ENCODE assay signal across 20 mouse cellular contexts in genomic region chr12:33128702-33129101, GRCm38 (mm10). TPM values are rescaled to one million over a fixed set of nuclear protein-coding genes. Genes with fewer than 3 reads are reported as not detected.
A peak's percentile ranks its signal among the peaks of the same experiment; 100 is the strongest.
DNase-seq lines count a peak whose midpoint lies in the region; ATAC-seq lines count a peak whose summit lies in the region.
"Had no signal": no experiment of that assay in that cellular context is flagged by ENCODE, and none has a peak within 500 bp of the region (broad histone marks: within the 10 kb centered on the region; RNA-seq: fewer than 3 reads in every experiment).

No protein-coding gene starts in this region.

- no peaks in the 10 kb centered on the region for H3K36me3 ChIP-seq in hindbrain, embryonic 15.5 days
- H3K36me3 ChIP-seq in hindbrain, embryonic 11.5 days (ENCODE audit: control insufficient read depth, insufficient read depth, low read length) = no peaks in the 10 kb centered on the region
- no peaks in the 10 kb centered on the region for H3K36me3 ChIP-seq in neural tube, embryonic 13.5 days
- no peaks in the 10 kb centered on the region for H3K36me3 ChIP-seq in neural tube, embryonic 15.5 days
- no peaks in the 10 kb centered on the region for H3K36me3 ChIP-seq in forebrain, embryonic 15.5 days
- H3K36me3 ChIP-seq: embryonic facial prominence, embryonic 15.5 days; G1E; limb, embryonic 10.5 days; midbrain, embryonic 12.5 days had no signal

- peaks cover 16% of the 10 kb centered on the region for H3K4me1 ChIP-seq in hindbrain, embryonic 15.5 days (replicated peaks)
- no peaks in the 10 kb centered on the region; the same call in 1 of the 2 replicates for H3K4me1 ChIP-seq in hindbrain, embryonic 11.5 days (replicated peaks; ENCODE audit: control insufficient read depth, insufficient read depth, low read length)
- H3K4me1 ChIP-seq in neural tube, embryonic 13.5 days (replicated peaks) = peaks cover 18% of the 10 kb centered on the region
- H3K4me1 ChIP-seq in neural tube, embryonic 15.5 days = peaks cover 14% of the 10 kb centered on the region
- H3K4me1 ChIP-seq in forebrain, embryonic 15.5 days = peaks cover 22% of the 10 kb centered on the region

- WGBS in hindbrain, embryonic 15.5 days = 36% methylated on average over 7 of the region's 7 CpGs
- 66% methylated on average over 7 of the region's 7 CpGs for WGBS in hindbrain, embryonic 11.5 days
- WGBS in neural tube, embryonic 13.5 days = 61% methylated on average over 7 of the region's 7 CpGs
- WGBS in neural tube, embryonic 15.5 days = 54% methylated on average over 7 of the region's 7 CpGs
- 33% methylated on average over 7 of the region's 7 CpGs for WGBS in forebrain, embryonic 15.5 days

- no peaks in the 10 kb centered on the region for H3K9me3 ChIP-seq in hindbrain, embryonic 15.5 days
- H3K9me3 ChIP-seq in hindbrain, embryonic 11.5 days (ENCODE audit: control insufficient read depth, low read length) = no peaks in the 10 kb centered on the region
- H3K9me3 ChIP-seq in neural tube, embryonic 13.5 days = no peaks in the 10 kb centered on the region
- no peaks in the 10 kb centered on the region for H3K9me3 ChIP-seq in neural tube, embryonic 15.5 days (replicated peaks)
- H3K9me3 ChIP-seq in forebrain, embryonic 15.5 days = no peaks in the 10 kb centered on the region
- H3K9me3 ChIP-seq: embryonic facial prominence, embryonic 15.5 days; G1E; limb, embryonic 10.5 days; midbrain, embryonic 12.5 days had no signal

- ATAC-seq in hindbrain, embryonic 15.5 days (ENCODE audit: low FRiP score, low read depth) = peak; percentile 44; the same call in 1 of the 2 replicates
- no peak for ATAC-seq in hindbrain, embryonic 11.5 days (ENCODE audit: low FRiP score)
- ATAC-seq in neural tube, embryonic 13.5 days (ENCODE audit: low read depth) = no peak
- no peak for ATAC-seq in neural tube, embryonic 15.5 days (ENCODE audit: low FRiP score)
- ATAC-seq in forebrain, embryonic 15.5 days (replicated peaks) = 0 out of 2 replicates have a peak, but pooled peaks have one; percentile 10
- ATAC-seq: intestine, embryonic 16.5 days had no signal

- intact Hi-C loops in heart, postnatal 25 days (cut with DNase I) = no loop called here

- DNase-seq in hindbrain, embryonic 11.5 days (ENCODE audit: low spot score) = no peak
- no peak for DNase-seq in T-cell, adult 2 months (ENCODE audit: low spot score)
- DNase-seq in heart, postnatal 25 days (ENCODE audit: low spot score) = no peak
- DNase-seq: cerebellum, adult 18-20 months; cerebellum, postnatal 36 days; lung, adult 2 months; right cerebral cortex, adult 18-20 months had no signal

- no peak overlapping the region for H3K4me2 ChIP-seq in hindbrain, embryonic 15.5 days
- H3K4me2 ChIP-seq in hindbrain, embryonic 11.5 days (replicated peaks; ENCODE audit: low read depth, low read length) = no peak overlapping the region
- no peak overlapping the region for H3K4me2 ChIP-seq in neural tube, embryonic 13.5 days
- no peak overlapping the region for H3K4me2 ChIP-seq in neural tube, embryonic 15.5 days
- H3K4me2 ChIP-seq in forebrain, embryonic 15.5 days (replicated peaks) = no peak overlapping the region
- H3K4me2 ChIP-seq: embryonic facial prominence, embryonic 15.5 days; midbrain, embryonic 12.5 days had no signal

- H3K27me3 ChIP-seq in hindbrain, embryonic 15.5 days = no peaks in the 10 kb centered on the region
- H3K27me3 ChIP-seq in hindbrain, embryonic 11.5 days (ENCODE audit: control insufficient read depth, insufficient read depth, low read length) = no peaks in the 10 kb centered on the region
- peaks cover 5% of the 10 kb centered on the region; the same call in 1 of the 2 replicates for H3K27me3 ChIP-seq in neural tube, embryonic 13.5 days
- no peaks in the 10 kb centered on the region for H3K27me3 ChIP-seq in neural tube, embryonic 15.5 days (replicated peaks)
- no peaks in the 10 kb centered on the region for H3K27me3 ChIP-seq in forebrain, embryonic 15.5 days
- H3K27me3 ChIP-seq: embryonic facial prominence, embryonic 15.5 days; midbrain, embryonic 12.5 days had no signal

- no peak overlapping the region for H3K4me3 ChIP-seq in hindbrain, embryonic 15.5 days
- no peak overlapping the region for H3K4me3 ChIP-seq in hindbrain, embryonic 11.5 days (ENCODE audit: low read depth, low read length)
- H3K4me3 ChIP-seq in neural tube, embryonic 13.5 days = no peak overlapping the region
- no peak overlapping the region for H3K4me3 ChIP-seq in neural tube, embryonic 15.5 days (replicated peaks)
- H3K4me3 ChIP-seq in forebrain, embryonic 15.5 days = no peak overlapping the region
- H3K4me3 ChIP-seq: embryonic facial prominence, embryonic 15.5 days; limb, embryonic 10.5 days; midbrain, embryonic 12.5 days had no signal

- H3K27ac ChIP-seq in hindbrain, embryonic 15.5 days (replicated peaks) = no peak overlapping the region
- H3K27ac ChIP-seq in hindbrain, embryonic 11.5 days (ENCODE audit: low read depth, low read length) = no peak overlapping the region
- 0 out of 2 replicates have a peak overlapping the region, but pooled peaks have one; percentile 9 for H3K27ac ChIP-seq in neural tube, embryonic 13.5 days (replicated peaks)
- H3K27ac ChIP-seq in neural tube, embryonic 15.5 days (replicated peaks) = no peak overlapping the region
- peak overlapping the region; percentile 44; the same call in 1 of the 2 replicates for H3K27ac ChIP-seq in forebrain, embryonic 15.5 days (replicated peaks)
- H3K27ac ChIP-seq: embryonic facial prominence, embryonic 15.5 days; limb, embryonic 10.5 days; midbrain, embryonic 12.5 days; stomach, postnatal 0 days had no signal

- H3K9ac ChIP-seq in hindbrain, embryonic 15.5 days = no peak overlapping the region
- H3K9ac ChIP-seq in hindbrain, embryonic 11.5 days (ENCODE audit: low read depth, low read length) = no peak overlapping the region
- H3K9ac ChIP-seq in neural tube, embryonic 13.5 days = no peak overlapping the region
- no peak overlapping the region for H3K9ac ChIP-seq in neural tube, embryonic 15.5 days (replicated peaks)
- no peak overlapping the region for H3K9ac ChIP-seq in forebrain, embryonic 15.5 days (replicated peaks)
- H3K9ac ChIP-seq: embryonic facial prominence, embryonic 15.5 days; midbrain, embryonic 12.5 days had no signal

RNA-seq across cellular contexts. Expression of gene Atxn7l1, which starts 18.8 kb away (rescaled TPM):
- polyA plus RNA-seq in hindbrain, embryonic 15.5 days (2015; fragmentation: Nextera tagmentation; extraction: Ambion mirVana) = 19.3 and 23.6 TPM in 2 replicates
- 19.5 and 21.1 TPM in 2 replicates for polyA plus RNA-seq in hindbrain, embryonic 11.5 days (2014; fragmentation: Nextera tagmentation; extraction: Ambion mirVana)
- 22.1 and 23.3 TPM in 2 replicates for polyA plus RNA-seq in neural tube, embryonic 13.5 days (2015; fragmentation: Nextera tagmentation; extraction: Ambion mirVana)
- 19.4 and 27.7 TPM in 2 replicates for polyA plus RNA-seq in neural tube, embryonic 15.5 days (2015; fragmentation: Nextera tagmentation; extraction: Ambion mirVana)
- polyA plus RNA-seq in forebrain, embryonic 15.5 days (2015; fragmentation: Nextera tagmentation; extraction: Ambion mirVana) = 15.4 and 17.6 TPM in 2 replicates
- 10 to 100 TPM; 17.2 to 19.2 TPM for total RNA-seq in heart, postnatal 25 days (2021)

RNA-seq across cellular contexts. Expression of gene Cdhr3, which starts 36.0 kb away (rescaled TPM):
- polyA plus RNA-seq in hindbrain, embryonic 15.5 days (2015; fragmentation: Nextera tagmentation; extraction: Ambion mirVana) = 0.16 and 0.19 TPM in 2 replicates
- 0.15 and 0.32 TPM in 2 replicates for polyA plus RNA-seq in hindbrain, embryonic 11.5 days (2014; fragmentation: Nextera tagmentation; extraction: Ambion mirVana)
- 0.18 and 0.33 TPM in 2 replicates for polyA plus RNA-seq in neural tube, embryonic 13.5 days (2015; fragmentation: Nextera tagmentation; extraction: Ambion mirVana)
- 0.18 and 0.32 TPM in 2 replicates for polyA plus RNA-seq in neural tube, embryonic 15.5 days (2015; fragmentation: Nextera tagmentation; extraction: Ambion mirVana)
- polyA plus RNA-seq in forebrain, embryonic 15.5 days (2015; fragmentation: Nextera tagmentation; extraction: Ambion mirVana) = 0.20 and 0.29 TPM in 2 replicates
- under 1 TPM; 0.67 to 0.73 TPM for total RNA-seq in heart, postnatal 25 days (2021)
- total RNA-seq: heart, postnatal 4 days; liver, adult 2 months had no signal
- polyA plus RNA-seq: G1E; kidney, embryonic 14.5 days; limb, embryonic 10.5 days; liver, adult 2 months had no signal

Comparison
In these comparisons a context has a peak if more than half of its experiments do, and no peak if none do; other contexts are left out.
1. ATAC-seq: peak in hindbrain, embryonic 15.5 days (single experiment) and forebrain, embryonic 15.5 days (single experiment); none in hindbrain, embryonic 11.5 days (single experiment), neural tube, embryonic 13.5 days (single experiment) and neural tube, embryonic 15.5 days (single experiment).
2. H3K27ac ChIP-seq: peak in neural tube, embryonic 13.5 days (single experiment) and forebrain, embryonic 15.5 days (single experiment); none in hindbrain, embryonic 15.5 days (single experiment), hindbrain, embryonic 11.5 days (single experiment) and neural tube, embryonic 15.5 days (single experiment).